Mouse (Mus musculus): Measurements from ENCODE around the gene Akap2.

- TF ChIP-seq POLR2A (IDR thresholded peaks at IDR 0.05; ENCODE audit: extremely low read depth, insufficient read depth, low read length) = no peak
- no peak for TF ChIP-seq CTCF (IDR thresholded peaks at IDR 0.05; ENCODE audit: extremely low read depth, insufficient read depth, low read length)
These were observed 77.1 kb downstream of the Akap2 start for GRCm38 (mm10) chr4:57794547-57794946.

All from cortical plate, adult 2 months (tissue).